Mouse (Mus musculus) MEL (cell line): ENCODE data around the gene Prm1. TPM values are rescaled to one million over a fixed set of nuclear protein-coding genes. Genes with fewer than 3 reads are reported as not detected.

Source experiments
- DNase-seq: peaks from one replicate; pipeline ENCODE4 v3.0.0; 2011; ENCODE audit warnings: low read depth, low spot score
- H3K27ac ChIP-seq: 2 replicates; pipeline ENCODE4 v1.5.1; 2012; ENCODE audit warnings: low read depth, mild to moderate bottlenecking, control low read depth, low read length, moderate library complexity; ENCODE audit not compliant: control insufficient read depth
- H3K27me3 ChIP-seq, 2 experiments: fragments of 150-350 bp in 1 of 2; sonication (generic) in 1 of 2; 2 replicates each; pipeline ENCODE4 v1.6.1; 2012; ENCODE audit warnings: low read length in 2 of 2, mild to moderate bottlenecking in 2 of 2, improper control_type of control experiment in 1 of 2, moderate library complexity in 1 of 2; ENCODE audit not compliant: insufficient read depth in 2 of 2, control insufficient read depth in 1 of 2
- H3K36me3 ChIP-seq, 2 experiments: 2 replicates each; pipeline ENCODE4 v1.6.1; 2012 to 2014; ENCODE audit warnings: low read length in 2 of 2, improper control_type of control experiment in 1 of 2, inconsistent platforms in 1 of 2, mild to moderate bottlenecking in 1 of 2; ENCODE audit not compliant: insufficient read depth in 2 of 2, control insufficient read depth in 1 of 2
- H3K4me1 ChIP-seq, 2 experiments: fragments of 150-350 bp in 1 of 2; sonication (generic) in 1 of 2; 2 replicates each; pipeline ENCODE4 v1.6.1; 2012; ENCODE audit warnings: low read length in 2 of 2, improper control_type of control experiment in 1 of 2, mild to moderate bottlenecking in 1 of 2; ENCODE audit not compliant: insufficient read depth in 2 of 2, control insufficient read depth in 1 of 2
- H3K4me3 ChIP-seq, 2 experiments: fragments of 150-350 bp in 1 of 2; sonication (generic) in 1 of 2; 2 replicates each; pipeline ENCODE4 v1.5.1; 2012; ENCODE audit warnings: low read depth in 2 of 2, low read length in 2 of 2, mild to moderate bottlenecking in 2 of 2, moderate library complexity in 2 of 2, control low read depth in 1 of 2, improper control_type of control experiment in 1 of 2; ENCODE audit not compliant: control insufficient read depth in 1 of 2, insufficient read depth in 1 of 2
- H3K79me2 ChIP-seq: 2 replicates; pipeline ENCODE4 v1.6.1; 2012; ENCODE audit warnings: mild to moderate bottlenecking, low read length, moderate library complexity; ENCODE audit not compliant: control insufficient read depth, poor library complexity, insufficient read depth
- H3K9ac ChIP-seq: 2 replicates; pipeline ENCODE4 v1.6.1; 2012; ENCODE audit warnings: low read depth, mild to moderate bottlenecking, control low read depth, low read length, moderate library complexity; ENCODE audit not compliant: control insufficient read depth, poor library complexity, severe bottlenecking
- H3K9me3 ChIP-seq: fragments of 150-350 bp; sonication (generic); replicated peaks from 2 replicates; pipeline ENCODE4 v1.6.1; 2012; ENCODE audit warnings: mild to moderate bottlenecking, low read length, improper control_type of control experiment, moderate library complexity; ENCODE audit not compliant: insufficient read depth
- BHLHE40 ChIP-seq: IDR thresholded peaks from 2 replicates; pipeline ENCODE4 v1.6.1; 2012; ENCODE audit warnings: low read depth, mild to moderate bottlenecking, inconsistent platforms, low read length, improper control_type of control experiment, borderline replicate concordance
- CHD1 ChIP-seq: IDR thresholded peaks from 2 replicates; pipeline ENCODE4 v1.6.1; 2012; ENCODE audit warnings: low read depth, mild to moderate bottlenecking, inconsistent platforms, low read length, improper control_type of control experiment
- CHD2 ChIP-seq: IDR thresholded peaks from 2 replicates; pipeline ENCODE4 v1.6.1; 2011; ENCODE audit warnings: low read length, improper control_type of control experiment
- CTCF ChIP-seq, 3 experiments: IDR thresholded peaks in 2 of 3; conservative IDR thresholded peaks in 1 of 3; 2 replicates each; pipeline ENCODE4 v1.5.1; 2011 to 2012; ENCODE audit warnings: low read length in 3 of 3, low read depth in 2 of 3, mild to moderate bottlenecking in 2 of 3, improper control_type of control experiment in 1 of 3, inconsistent platforms in 1 of 3, mixed read lengths in 1 of 3, moderate library complexity in 1 of 3; ENCODE audit not compliant: control insufficient read depth in 1 of 3, insufficient read depth in 1 of 3, poor library complexity in 1 of 3, severe bottlenecking in 1 of 3
- ELF1 ChIP-seq: IDR thresholded peaks from 2 replicates; pipeline ENCODE4 v1.6.1; 2014; ENCODE audit warnings: low read depth, mild to moderate bottlenecking, inconsistent platforms, low read length, improper control_type of control experiment, moderate library complexity
- ETS1 ChIP-seq: IDR thresholded peaks from 2 replicates; pipeline ENCODE4 v1.6.1; 2012; ENCODE audit warnings: low read depth, mild to moderate bottlenecking, inconsistent platforms, low read length, improper control_type of control experiment, moderate library complexity
- GATA1 ChIP-seq: IDR thresholded peaks from 2 replicates; pipeline ENCODE4 v1.6.1; 2011; ENCODE audit warnings: low read depth, low read length, improper control_type of control experiment
- KAT2A ChIP-seq: conservative IDR thresholded peaks from 2 replicates; pipeline ENCODE4 v1.6.1; 2012; ENCODE audit warnings: low read depth, low read length, improper control_type of control experiment, inconsistent platforms
- MAFK ChIP-seq: IDR thresholded peaks from 2 replicates; pipeline ENCODE4 v1.6.1; 2011; ENCODE audit warnings: low read depth, mild to moderate bottlenecking, low read length, improper control_type of control experiment, borderline replicate concordance
- MAZ ChIP-seq: IDR thresholded peaks from 2 replicates; pipeline ENCODE4 v1.6.1; 2012; ENCODE audit warnings: low read depth, mild to moderate bottlenecking, inconsistent platforms, low read length, improper control_type of control experiment
- MEF2A ChIP-seq: IDR thresholded peaks from 2 replicates; pipeline ENCODE4 v1.6.1; 2014; ENCODE audit warnings: low read depth, mild to moderate bottlenecking, inconsistent platforms, low read length, improper control_type of control experiment; ENCODE audit not compliant: poor library complexity, insufficient replicate concordance, severe bottlenecking; ENCODE audit errors: extremely low read depth
- MYC ChIP-seq: IDR thresholded peaks from 2 replicates; pipeline ENCODE4 v1.6.1; 2011; ENCODE audit warnings: low read depth, mild to moderate bottlenecking, low read length, improper control_type of control experiment, moderate library complexity
- NELFE ChIP-seq: IDR thresholded peaks from 2 replicates; pipeline ENCODE4 v1.6.1; 2011; ENCODE audit warnings: low read depth, low read length, improper control_type of control experiment
- POLR2A ChIP-seq, 2 experiments: IDR thresholded peaks; 2 replicates each; pipeline ENCODE4 v1.6.1; 2011 to 2012; ENCODE audit warnings: low read length in 2 of 2, mild to moderate bottlenecking in 2 of 2, control low read depth in 1 of 2, improper control_type of control experiment in 1 of 2, low read depth in 1 of 2, moderate library complexity in 1 of 2; ENCODE audit not compliant: control insufficient read depth in 1 of 2, insufficient read depth in 1 of 2, poor library complexity in 1 of 2
- POLR2AphosphoS5 ChIP-seq: IDR thresholded peaks from 2 replicates; pipeline ENCODE4 v1.6.1; 2012; ENCODE audit warnings: low read depth, borderline replicate concordance, mild to moderate bottlenecking, inconsistent platforms, low read length, moderate library complexity, mixed read lengths
- RAD21 ChIP-seq: IDR thresholded peaks from 2 replicates; pipeline ENCODE4 v1.6.1; 2011; ENCODE audit warnings: mild to moderate bottlenecking, low read depth, low read length, improper control_type of control experiment
- SMC3 ChIP-seq: IDR thresholded peaks from 2 replicates; pipeline ENCODE4 v1.6.1; 2011; ENCODE audit warnings: low read depth, low read length, improper control_type of control experiment
- UBTF ChIP-seq: IDR thresholded peaks from 2 replicates; pipeline ENCODE4 v1.6.1; 2012; ENCODE audit warnings: low read depth, mild to moderate bottlenecking, inconsistent platforms, low read length, improper control_type of control experiment, moderate library complexity, borderline replicate concordance; ENCODE audit not compliant: insufficient read depth
- USF2 ChIP-seq, 2 experiments: IDR thresholded peaks; 2 replicates each; pipeline ENCODE4 v1.6.1; 2011 to 2012; ENCODE audit warnings: improper control_type of control experiment in 2 of 2, low read length in 2 of 2, borderline replicate concordance in 1 of 2, inconsistent platforms in 1 of 2, low read depth in 1 of 2, mild to moderate bottlenecking in 1 of 2; ENCODE audit not compliant: insufficient read depth in 1 of 2
- ZC3H11A ChIP-seq: IDR thresholded peaks from 2 replicates; pipeline ENCODE4 v1.6.1; 2012; ENCODE audit warnings: low read depth, mild to moderate bottlenecking, inconsistent platforms, low read length, improper control_type of control experiment
- ZMIZ1 ChIP-seq: IDR thresholded peaks from 2 replicates; pipeline ENCODE4 v1.6.1; 2012; ENCODE audit warnings: low read depth, mild to moderate bottlenecking, inconsistent platforms, low read length, improper control_type of control experiment, moderate library complexity
- ZNF384 ChIP-seq: IDR thresholded peaks from 2 replicates; pipeline ENCODE4 v1.6.1; 2012; ENCODE audit warnings: low read depth, mild to moderate bottlenecking, inconsistent platforms, low read length, improper control_type of control experiment
- polyA plus RNA-seq, 2 experiments: library from polyadenylated mRNA; stranded (reverse) in 1 of 2; unstranded in 1 of 2; fragments of >175 nt in 1 of 2; fragments of >200 nt in 1 of 2; gene quantifications; 2 replicates each; pipeline versions ENCODE4 v1.2.1 to v1.2.4; 2012; ENCODE audit warnings: low replicate concordance in 2 of 2, low read depth in 1 of 2; ENCODE audit not compliant: insufficient read length in 2 of 2, insufficient read depth in 1 of 2, missing spikeins in 1 of 2
- total RNA-seq: library from RNA; depleted of rRNA; stranded (reverse); fragments of 300-350 nt; gene quantifications from 2 replicates; pipeline ENCODE4 v1.2.3, GENCODE M21; 2012

Gene Prm1
- total and polyA plus RNA-seq, 3 experiments, result not detected

GRCm38 (mm10) chr16:10762569-10763180, 43.0 kb downstream of the Prm1 start:
- no peak overlapping the region for H3K4me3 ChIP-seq
- H3K27me3 ChIP-seq, result no peaks in the 10 kb centered on the region
- no peak for DNase-seq
- no peaks in the 10 kb centered on the region for H3K9me3 ChIP-seq
- H3K9ac ChIP-seq, result no peak overlapping the region
- no peaks in the 10 kb centered on the region for H3K36me3 ChIP-seq
- peaks cover 0 to 10% of the 10 kb centered on the region in 2 experiments; a peak in 2 of 4 replicates for H3K4me1 ChIP-seq
- no peak overlapping the region for H3K27ac ChIP-seq
- H3K79me2 ChIP-seq, result no peaks in the 10 kb centered on the region
- TF ChIP-seq CHD2, result no peak
- TF ChIP-seq RAD21, result no peak
- TF ChIP-seq MEF2A, result no peak
- TF ChIP-seq ELF1, result no peak
- no peak for TF ChIP-seq ZMIZ1
- TF ChIP-seq SMC3, result no peak
- no peak for TF ChIP-seq KAT2A
- no peak for TF ChIP-seq ETS1
- no peak for TF ChIP-seq MYC
- TF ChIP-seq MAZ, result no peak
- TF ChIP-seq NELFE, result no peak
- no peak for TF ChIP-seq BHLHE40
- no peak for TF ChIP-seq POLR2A (IDR thresholded peaks at IDR 0.05; ENCODE audit: control insufficient read depth in 1 of 2, insufficient read depth in 1 of 2, low read depth in 1 of 2, low read length in 2 of 2, poor library complexity in 1 of 2)
- TF ChIP-seq USF2 (IDR thresholded peaks at IDR 0.05; ENCODE audit: borderline replicate concordance in 1 of 2, insufficient read depth in 1 of 2, low read depth in 1 of 2, low read length in 2 of 2), result no peak
- TF ChIP-seq POLR2AphosphoS5, result no peak
- no peak for TF ChIP-seq ZC3H11A
- TF ChIP-seq ZNF384, result no peak
- no peak for TF ChIP-seq MAFK

- no peak overlapping the region for H3K27ac ChIP-seq
- no peak for TF ChIP-seq ZNF384
- no peak for TF ChIP-seq GATA1
- TF ChIP-seq UBTF, result no peak
- TF ChIP-seq USF2 (IDR thresholded peaks at IDR 0.05; ENCODE audit: borderline replicate concordance in 1 of 2, insufficient read depth in 1 of 2, low read depth in 1 of 2, low read length in 2 of 2), result no peak
- TF ChIP-seq CTCF (IDR thresholded peaks at IDR 0.05 in 2 of 3, conservative IDR thresholded peaks at IDR 0.05 in 1 of 3; ENCODE audit: control insufficient read depth in 1 of 3, insufficient read depth in 1 of 3, low read depth in 2 of 3, low read length in 3 of 3, poor library complexity in 1 of 3, severe bottlenecking in 1 of 3), result no peak
- no peak for TF ChIP-seq CHD1
- TF ChIP-seq KAT2A, result no peak
- no peak for TF ChIP-seq ZC3H11A
- TF ChIP-seq MYC, result no peak
- TF ChIP-seq, all 39 proteins: peak for 0
- Histone ChIP-seq H3K4me3 (no peak overlapping the region), H3K9me3 (no peaks in the 10 kb centered on the region), H3K79me2 (no peaks in the 10 kb centered on the region), H3K36me3 (no peaks in the 10 kb centered on the region), H3K9ac (no peak overlapping the region), H3K27me3 (no peaks in the 10 kb centered on the region), H3K4me1 (peaks cover 0 to 10% of the 10 kb centered on the region in 2 experiments; a peak in 2 of 4 replicates)
- DNase-seq, result no peak
Measured at GRCm38 (mm10) chr16:10761182-10761581, 44.5 kb downstream of the Prm1 start.
